Mouse (Mus musculus) embryonic facial prominence, embryonic 11.5 days (tissue): ENCODE data around the gene Pitpnc1. TPM values are rescaled to one million over a fixed set of nuclear protein-coding genes. Genes with fewer than 3 reads are reported as not detected.

Experiments used
- ATAC-seq: fragments of 200-750 bp; cut with Nextera tagmentation; replicated peaks from 2 replicates; pipeline ENCODE4 v1.8.0; 2017; ENCODE audit warnings: low read depth; ENCODE audit not compliant: insufficient number of reproducible peaks, low FRiP score, low TSS enrichment
- DNase-seq: peaks from one replicate; pipeline ENCODE4 v3.0.0-alpha.2; 2015; ENCODE audit warnings: low spot score
- H3K27ac ChIP-seq: fragments of 300-500 bp; sonication (generic); replicated peaks from 2 replicates; pipeline ENCODE4 v1.5.1; 2014; ENCODE audit warnings: mild to moderate bottlenecking, low read depth, low read length, control low read depth
- H3K27me3 ChIP-seq: fragments of 300-500 bp; sonication (generic); 2 replicates; pipeline ENCODE4 v1.6.1; 2014; ENCODE audit warnings: mild to moderate bottlenecking, low read length, moderate library complexity, mixed read lengths; ENCODE audit not compliant: control insufficient read depth, insufficient read depth
- H3K36me3 ChIP-seq: fragments of 300-500 bp; sonication (generic); replicated peaks from 2 replicates; pipeline ENCODE4 v1.6.1; 2014; ENCODE audit warnings: low read depth, mild to moderate bottlenecking, low read length, moderate library complexity, mixed read lengths; ENCODE audit not compliant: control insufficient read depth, insufficient read depth
- H3K4me1 ChIP-seq: fragments of 300-500 bp; sonication (generic); 2 replicates; pipeline ENCODE4 v1.6.1; 2014; ENCODE audit warnings: low read length, mixed read lengths; ENCODE audit not compliant: control insufficient read depth, insufficient read depth
- H3K4me2 ChIP-seq: fragments of 300-500 bp; sonication (generic); 2 replicates; pipeline ENCODE4 v1.6.1; 2014; ENCODE audit warnings: low read depth, mild to moderate bottlenecking, control low read depth, low read length, moderate library complexity
- H3K4me3 ChIP-seq: fragments of 300-500 bp; sonication (generic); 2 replicates; pipeline ENCODE4 v1.5.1; 2014; ENCODE audit warnings: low read depth, low read length, control low read depth
- H3K9ac ChIP-seq: fragments of 300-500 bp; sonication (generic); replicated peaks from 2 replicates; pipeline ENCODE4 v1.6.1; 2014; ENCODE audit warnings: mild to moderate bottlenecking, control low read depth, low read length
- H3K9me3 ChIP-seq: fragments of 300-500 bp; sonication (generic); replicated peaks from 2 replicates; pipeline ENCODE4 v1.6.1; 2016; ENCODE audit warnings: mild to moderate bottlenecking, low read length, inconsistent platforms, mixed read lengths; ENCODE audit not compliant: control insufficient read depth
- WGBS: fragments of 180-500 bp; shearing (Covaris S2); extraction: QIAGEN DNeasy Blood & Tissue Kit; methylation state at CpG from one replicate; pipeline ENCODE4 v1.1.7; 2014; 5-methylcytosine and 5-hydroxymethylcytosine counted together
- polyA plus RNA-seq: library from polyadenylated mRNA; unstranded; fragments of >200 nt; fragmentation: Nextera tagmentation; extraction: Ambion mirVana; gene quantifications from 2 replicates; pipeline ENCODE4 v1.2.1, GENCODE M21; 2014

Pitpnc1 gene
- polyA plus RNA-seq, 1 experiment from 2014 or later: 45.1 TPM

DNA sequence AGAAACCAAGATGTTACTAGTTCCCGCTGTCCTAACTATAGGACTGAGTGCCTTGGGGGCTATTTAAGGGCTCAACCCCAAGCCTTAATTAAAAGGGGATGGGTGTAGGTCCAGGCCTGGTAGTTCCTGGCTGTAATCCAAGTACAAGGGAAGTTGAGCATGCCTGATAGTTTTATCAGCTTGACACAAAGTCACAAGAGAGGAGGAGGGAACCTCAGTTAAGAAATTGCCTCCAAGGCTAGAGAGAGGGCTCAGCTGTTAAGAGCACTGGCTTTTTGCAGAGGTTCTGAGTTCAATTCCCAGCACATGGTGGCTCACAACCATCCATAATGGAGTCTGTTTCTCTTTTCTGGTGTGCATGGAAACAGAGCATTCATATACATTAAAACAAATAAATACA lies 128.1 kb downstream of the Pitpnc1 start:
- H3K9ac ChIP-seq: no peak overlapping the region
- WGBS: 54% methylated on average over 1 of the region's 1 CpGs
- no peak overlapping the region for H3K4me3 ChIP-seq
- no peaks in the 10 kb centered on the region for H3K27me3 ChIP-seq
- no peak overlapping the region for H3K27ac ChIP-seq
- H3K9me3 ChIP-seq: no peaks in the 10 kb centered on the region
- H3K4me2 ChIP-seq: no peak overlapping the region
- ATAC-seq (no peak), DNase-seq (no peak)
- H3K4me1 ChIP-seq: no peaks in the 10 kb centered on the region
- H3K36me3 ChIP-seq: no peaks in the 10 kb centered on the region

DNA sequence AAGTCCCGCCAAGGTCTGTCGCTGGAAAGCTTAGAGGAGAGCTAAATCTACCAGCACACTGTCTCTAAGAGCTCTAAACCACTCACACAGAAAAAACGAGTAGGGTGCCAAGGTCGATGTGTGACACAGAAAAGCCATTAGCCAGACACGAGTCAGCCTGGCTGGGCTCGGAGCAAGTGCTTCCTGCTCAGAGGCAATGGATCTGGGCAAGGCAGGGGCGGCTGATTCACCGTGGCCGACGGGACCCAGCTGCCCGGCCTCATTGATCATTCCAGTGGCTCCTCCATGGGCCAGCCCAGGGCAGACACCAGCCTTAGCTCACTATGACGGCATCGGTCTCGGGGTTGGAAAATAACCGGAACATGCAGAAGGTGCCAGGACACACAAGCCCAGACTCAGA lies 129.2 kb downstream of the Pitpnc1 start:
- DNase-seq (no peak), ATAC-seq (no peak)
- H3K4me3 ChIP-seq: no peak overlapping the region
- no peaks in the 10 kb centered on the region for H3K9me3 ChIP-seq
- no peaks in the 10 kb centered on the region for H3K4me1 ChIP-seq
- H3K27ac ChIP-seq: no peak overlapping the region
- no peak overlapping the region for H3K4me2 ChIP-seq
- no peaks in the 10 kb centered on the region for H3K36me3 ChIP-seq
- no peaks in the 10 kb centered on the region for H3K27me3 ChIP-seq
- no peak overlapping the region for H3K9ac ChIP-seq
- WGBS: 48% methylated on average over 15 of the region's 15 CpGs

DNA sequence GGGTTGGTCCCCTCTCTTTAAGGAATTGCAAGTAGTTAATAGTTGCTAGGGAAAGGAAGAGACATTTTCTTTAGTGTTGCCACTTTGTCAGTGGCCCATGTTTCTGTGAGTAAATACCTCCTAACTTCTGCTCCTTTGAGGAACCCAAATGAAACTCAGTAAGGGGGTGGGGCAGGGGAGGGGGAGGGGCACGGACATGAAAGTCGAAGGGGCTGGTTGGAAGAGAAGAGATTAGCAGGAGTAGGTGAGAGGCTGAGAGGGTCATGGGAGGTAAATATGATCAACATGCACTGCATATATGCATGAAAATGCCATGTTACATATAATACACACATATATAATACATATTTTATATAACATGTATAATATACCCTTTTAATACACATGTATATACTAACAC lies 129.7 kb downstream of the Pitpnc1 start:
- Histone ChIP-seq H3K36me3 (no peaks in the 10 kb centered on the region), H3K27ac (no peak overlapping the region), H3K4me3 (no peak overlapping the region), H3K9ac (no peak overlapping the region), H3K4me1 (no peaks in the 10 kb centered on the region), H3K4me2 (no peak overlapping the region), H3K9me3 (no peaks in the 10 kb centered on the region), H3K27me3 (no peaks in the 10 kb centered on the region)
- DNase-seq: no peak
- WGBS: 29% methylated on average over 2 of the region's 2 CpGs
- no peak for ATAC-seq

GRCm38 (mm10) chr11:107339224-107339805 lies 131.2 kb downstream of the Pitpnc1 start:
- 86% methylated on average over 7 of the region's 7 CpGs for WGBS
- Histone ChIP-seq H3K4me3 (no peak overlapping the region), H3K27ac (no peak overlapping the region), H3K36me3 (no peaks in the 10 kb centered on the region), H3K4me1 (no peaks in the 10 kb centered on the region), H3K9me3 (no peaks in the 10 kb centered on the region), H3K27me3 (no peaks in the 10 kb centered on the region), H3K4me2 (no peak overlapping the region), H3K9ac (no peak overlapping the region)
- ATAC-seq: no peak
- DNase-seq: no peak

GRCm38 (mm10) chr11:107337391-107338148 lies 132.9 kb downstream of the Pitpnc1 start:
- no peaks in the 10 kb centered on the region for H3K4me1 ChIP-seq
- H3K9ac ChIP-seq: no peak overlapping the region; the same call in 1 of the 2 replicates
- ATAC-seq (no peak), DNase-seq (no peak)
- no peaks in the 10 kb centered on the region for H3K9me3 ChIP-seq
- H3K27ac ChIP-seq: no peak overlapping the region
- no peak overlapping the region for H3K4me2 ChIP-seq
- H3K27me3 ChIP-seq: no peaks in the 10 kb centered on the region
- WGBS: 31% methylated on average over 18 of the region's 18 CpGs
- no peaks in the 10 kb centered on the region for H3K36me3 ChIP-seq
- H3K4me3 ChIP-seq: no peak overlapping the region

GRCm38 (mm10) chr11:107335756-107336155 lies 134.7 kb downstream of the Pitpnc1 start:
- WGBS: 87% methylated on average over 11 of the region's 11 CpGs

GRCm38 (mm10) chr11:107334849-107335484 lies 135.5 kb downstream of the Pitpnc1 start:
- Histone ChIP-seq H3K9ac (no peak overlapping the region), H3K9me3 (no peaks in the 10 kb centered on the region), H3K27ac (no peak overlapping the region), H3K4me1 (no peaks in the 10 kb centered on the region), H3K4me2 (no peak overlapping the region), H3K36me3 (no peaks in the 10 kb centered on the region), H3K4me3 (no peak overlapping the region), H3K27me3 (no peaks in the 10 kb centered on the region)
- DNase-seq: no peak
- 82% methylated on average over 15 of the region's 15 CpGs for WGBS
- no peak for ATAC-seq

More at GRCm38 (mm10) chr11:107335756-107336155, 134.7 kb downstream of the Pitpnc1 start:
- Histone ChIP-seq H3K4me3 (no peak overlapping the region), H3K9ac (no peak overlapping the region), H3K4me2 (no peak overlapping the region), H3K4me1 (no peaks in the 10 kb centered on the region), H3K36me3 (no peaks in the 10 kb centered on the region), H3K9me3 (no peaks in the 10 kb centered on the region), H3K27ac (no peak overlapping the region), H3K27me3 (no peaks in the 10 kb centered on the region)
- ATAC-seq (no peak), DNase-seq (no peak)

- no peaks in the 10 kb centered on the region for H3K27me3 ChIP-seq
- H3K36me3 ChIP-seq: no peaks in the 10 kb centered on the region
- no peaks in the 10 kb centered on the region for H3K4me1 ChIP-seq
- H3K27ac ChIP-seq: no peak overlapping the region
- H3K9me3 ChIP-seq: no peaks in the 10 kb centered on the region
- 97% methylated on average over 3 of the region's 3 CpGs for WGBS
- H3K4me3 ChIP-seq: no peak overlapping the region
- H3K4me2 ChIP-seq: no peak overlapping the region
- DNase-seq: no peak
- ATAC-seq: no peak
- no peak overlapping the region for H3K9ac ChIP-seq
Observed at GRCm38 (mm10) chr11:107332905-107333304, 137.6 kb downstream of the Pitpnc1 start.
